Mouse (Mus musculus): ENCODE measurements around the gene Cd2bp2. TPM values are rescaled to one million over a fixed set of nuclear protein-coding genes. Genes with fewer than 3 reads are reported as not detected.

Cd2bp2 gene
- polyA plus RNA-seq, 1 experiment from 2014 or later = 53.6 TPM

GRCm38 (mm10) chr7:127207374-127208294 is 11.8 kb upstream of the Cd2bp2 start:
- Histone ChIP-seq H3K27me3 (no peaks in the 10 kb centered on the region), H3K9ac (peak overlapping the region; percentile 90), H3K27ac (peak overlapping the region; percentile 88), H3K4me3 (peak overlapping the region; percentile 97), H3K4me2 (peak overlapping the region; percentile 83), H3K36me3 (peaks cover 14% of the 10 kb centered on the region), H3K4me1 (peaks cover 27% of the 10 kb centered on the region), H3K9me3 (no peaks in the 10 kb centered on the region)
- no peak for ATAC-seq (ENCODE audit: insufficient number of reproducible peaks, low FRiP score, low TSS enrichment, low read depth)
- under 1% methylated on average over 53 of the region's 53 CpGs for WGBS

- H3K4me1 ChIP-seq = peaks cover 27% of the 10 kb centered on the region
- 42% methylated on average over 2 of the region's 2 CpGs for WGBS
- peak overlapping the region; percentile 97 for H3K4me3 ChIP-seq
- H3K27ac ChIP-seq = peak overlapping the region; percentile 88; the same call in 1 of the 2 replicates
- no peak for ATAC-seq (ENCODE audit: insufficient number of reproducible peaks, low FRiP score, low TSS enrichment, low read depth)
- peaks cover 22% of the 10 kb centered on the region for H3K36me3 ChIP-seq
- H3K27me3 ChIP-seq = no peaks in the 10 kb centered on the region
- peak overlapping the region; percentile 90 for H3K9ac ChIP-seq
- peak overlapping the region; percentile 83 for H3K4me2 ChIP-seq
- no peaks in the 10 kb centered on the region for H3K9me3 ChIP-seq
Observed at GRCm38 (mm10) chr7:127206606-127207005, 10.8 kb upstream of the Cd2bp2 start.

- 59% methylated on average over 11 of the region's 11 CpGs for WGBS
- Histone ChIP-seq H3K36me3 (peaks cover 79% of the 10 kb centered on the region), H3K4me1 (peaks cover 25% of the 10 kb centered on the region), H3K9ac (peak overlapping the region; percentile 70), H3K9me3 (no peaks in the 10 kb centered on the region), H3K4me3 (peak overlapping the region; percentile 81), H3K4me2 (peak overlapping the region; percentile 83), H3K27me3 (no peaks in the 10 kb centered on the region), H3K27ac (peak overlapping the region; percentile 94)
- ATAC-seq (ENCODE audit: insufficient number of reproducible peaks, low FRiP score, low TSS enrichment, low read depth) = no peak
Observed at GRCm38 (mm10) chr7:127196484-127196883, 634 bp upstream of the Cd2bp2 start.

- ATAC-seq (ENCODE audit: insufficient number of reproducible peaks, low FRiP score, low TSS enrichment, low read depth) = no peak
- Histone ChIP-seq H3K4me3 (peak overlapping the region; percentile 81), H3K36me3 (peaks cover 66% of the 10 kb centered on the region), H3K27ac (peak overlapping the region; percentile 94), H3K4me2 (peak overlapping the region; percentile 83), H3K9me3 (no peaks in the 10 kb centered on the region), H3K9ac (peak overlapping the region; percentile 61), H3K27me3 (no peaks in the 10 kb centered on the region), H3K4me1 (peaks cover 25% of the 10 kb centered on the region)
- WGBS = 71% methylated on average over 7 of the region's 7 CpGs
Observed at GRCm38 (mm10) chr7:127194633-127195029, 1.2 kb downstream of the Cd2bp2 start.

GRCm38 (mm10) chr7:127194011-127194632 is 1.7 kb downstream of the Cd2bp2 start:
- peaks cover 61% of the 10 kb centered on the region for H3K36me3 ChIP-seq
- no peak for ATAC-seq (ENCODE audit: insufficient number of reproducible peaks, low FRiP score, low TSS enrichment, low read depth)
- H3K4me3 ChIP-seq = peak overlapping the region; percentile 81
- no peak overlapping the region for H3K9ac ChIP-seq
- no peaks in the 10 kb centered on the region for H3K27me3 ChIP-seq
- H3K9me3 ChIP-seq = no peaks in the 10 kb centered on the region
- peaks cover 25% of the 10 kb centered on the region for H3K4me1 ChIP-seq
- H3K27ac ChIP-seq = no peak overlapping the region
- peak overlapping the region; percentile 83 for H3K4me2 ChIP-seq
- WGBS = 92% methylated on average over 17 of the region's 17 CpGs

GRCm38 (mm10) chr7:127192989-127193388 is 2.9 kb downstream of the Cd2bp2 start:
- no peak overlapping the region for H3K27ac ChIP-seq
- 95% methylated on average over 5 of the region's 5 CpGs for WGBS
- H3K4me1 ChIP-seq = peaks cover 25% of the 10 kb centered on the region
- no peak overlapping the region for H3K4me2 ChIP-seq
- ATAC-seq (ENCODE audit: insufficient number of reproducible peaks, low FRiP score, low TSS enrichment, low read depth) = no peak
- no peak overlapping the region for H3K4me3 ChIP-seq
- no peaks in the 10 kb centered on the region for H3K9me3 ChIP-seq
- peaks cover 49% of the 10 kb centered on the region for H3K36me3 ChIP-seq
- H3K27me3 ChIP-seq = no peaks in the 10 kb centered on the region
- no peak overlapping the region for H3K9ac ChIP-seq

- ATAC-seq (ENCODE audit: insufficient number of reproducible peaks, low FRiP score, low TSS enrichment, low read depth) = no peak
- H3K27ac ChIP-seq = no peak overlapping the region
- no peak overlapping the region for H3K9ac ChIP-seq
- H3K9me3 ChIP-seq = no peaks in the 10 kb centered on the region
- H3K4me2 ChIP-seq = no peak overlapping the region
- H3K27me3 ChIP-seq = no peaks in the 10 kb centered on the region
- peaks cover 15% of the 10 kb centered on the region for H3K4me1 ChIP-seq
- WGBS = 75% methylated on average over 6 of the region's 6 CpGs
- H3K4me3 ChIP-seq = no peak overlapping the region
- H3K36me3 ChIP-seq = peaks cover 37% of the 10 kb centered on the region
Observed at GRCm38 (mm10) chr7:127190672-127191071, 5.2 kb downstream of the Cd2bp2 start.

- no peaks in the 10 kb centered on the region for H3K27me3 ChIP-seq
- H3K4me2 ChIP-seq = no peak overlapping the region
- H3K27ac ChIP-seq = no peak overlapping the region
- ATAC-seq (ENCODE audit: insufficient number of reproducible peaks, low FRiP score, low TSS enrichment, low read depth) = no peak
- H3K4me1 ChIP-seq = no peaks in the 10 kb centered on the region
- WGBS = 79% methylated on average over 17 of the region's 17 CpGs
- no peaks in the 10 kb centered on the region for H3K9me3 ChIP-seq
- peaks cover 26% of the 10 kb centered on the region for H3K36me3 ChIP-seq
- H3K9ac ChIP-seq = no peak overlapping the region
- H3K4me3 ChIP-seq = no peak overlapping the region
Observed at GRCm38 (mm10) chr7:127188305-127189276, 7.3 kb downstream of the Cd2bp2 start.

- no peak for ATAC-seq (ENCODE audit: insufficient number of reproducible peaks, low FRiP score, low TSS enrichment, low read depth)
- no peak overlapping the region for H3K4me3 ChIP-seq
- 64% methylated on average over 10 of the region's 10 CpGs for WGBS
- H3K9me3 ChIP-seq = no peaks in the 10 kb centered on the region
- H3K27ac ChIP-seq = no peak overlapping the region
- peaks cover 13% of the 10 kb centered on the region for H3K36me3 ChIP-seq
- no peak overlapping the region for H3K9ac ChIP-seq
- H3K4me1 ChIP-seq = no peaks in the 10 kb centered on the region
- H3K27me3 ChIP-seq = no peaks in the 10 kb centered on the region
- H3K4me2 ChIP-seq = no peak overlapping the region
Observed at GRCm38 (mm10) chr7:127187351-127187750, 8.5 kb downstream of the Cd2bp2 start.

- Histone ChIP-seq H3K36me3 (no peaks in the 10 kb centered on the region), H3K27ac (no peak overlapping the region), H3K9me3 (no peaks in the 10 kb centered on the region), H3K27me3 (no peaks in the 10 kb centered on the region), H3K4me2 (no peak overlapping the region), H3K4me1 (no peaks in the 10 kb centered on the region), H3K4me3 (no peak overlapping the region), H3K9ac (no peak overlapping the region)
- WGBS = 63% methylated on average over 3 of the region's 3 CpGs
- ATAC-seq (ENCODE audit: insufficient number of reproducible peaks, low FRiP score, low TSS enrichment, low read depth) = no peak
Observed at GRCm38 (mm10) chr7:127185601-127186000, 10.2 kb downstream of the Cd2bp2 start.

- H3K9me3 ChIP-seq = no peaks in the 10 kb centered on the region
- H3K4me2 ChIP-seq = no peak overlapping the region
- H3K27me3 ChIP-seq = no peaks in the 10 kb centered on the region
- WGBS = 40% methylated on average over 1 of the region's 1 CpGs
- no peak overlapping the region for H3K27ac ChIP-seq
- no peak overlapping the region for H3K4me3 ChIP-seq
- H3K36me3 ChIP-seq = no peaks in the 10 kb centered on the region
- H3K9ac ChIP-seq = no peak overlapping the region
- ATAC-seq (ENCODE audit: insufficient number of reproducible peaks, low FRiP score, low TSS enrichment, low read depth) = no peak
- no peaks in the 10 kb centered on the region for H3K4me1 ChIP-seq
Observed at GRCm38 (mm10) chr7:127184720-127185119, 11.1 kb downstream of the Cd2bp2 start.

All from limb, embryonic 15.5 days (tissue).